Mouse (Mus musculus): ENCODE measurements around the gene Dcaf6. TPM values are rescaled to one million over a fixed set of nuclear protein-coding genes. Genes with fewer than 3 reads are reported as not detected.

The Dcaf6 gene
- total and polyA plus RNA-seq, 3 experiments: 8.2 to 17.1 TPM; not detected in 1

DNA sequence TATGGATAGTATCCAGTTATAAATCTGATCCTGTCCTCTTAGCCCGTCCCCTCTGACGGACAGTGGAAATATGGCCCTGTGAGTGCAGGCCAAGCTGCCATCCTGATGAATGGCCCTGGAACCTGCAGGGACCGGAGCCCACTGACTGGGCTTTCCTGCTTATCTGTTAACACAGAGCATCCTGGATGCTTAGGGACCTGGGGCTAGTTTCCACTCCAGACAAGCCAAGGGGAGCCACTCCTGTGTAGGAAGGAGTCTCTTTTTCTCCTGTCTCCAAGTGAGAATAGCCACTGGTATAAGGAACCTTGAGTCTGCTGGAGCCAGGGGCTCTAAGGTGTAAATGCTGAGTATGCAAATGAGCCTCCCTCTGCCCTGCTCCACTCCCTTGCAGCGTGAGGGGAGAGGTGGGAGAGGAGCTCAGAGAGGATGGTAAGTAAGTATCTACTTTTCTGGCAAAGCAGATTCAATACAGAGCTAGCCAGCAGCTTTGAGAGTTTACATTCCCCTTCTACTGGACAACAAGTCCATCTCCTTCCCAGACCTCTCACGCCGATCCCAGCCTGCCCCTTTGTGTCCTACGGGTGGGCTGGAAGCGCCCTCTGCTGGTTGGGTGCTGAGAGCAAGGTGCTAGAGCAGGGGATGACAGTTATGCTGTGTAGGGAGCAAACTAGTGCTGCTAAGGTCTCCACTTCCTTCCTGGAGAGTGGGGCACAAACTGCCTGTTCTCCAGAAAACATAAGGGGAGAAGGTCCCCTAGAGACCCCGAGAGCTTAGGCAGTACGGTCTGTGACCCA is 139.9 kb downstream of the Dcaf6 start:
- Histone ChIP-seq H3K36me3 (ENCODE audit: control insufficient read depth in 1 of 2, insufficient read depth in 2 of 2, low read length in 2 of 2) (no peaks in the 10 kb centered on the region; a peak in 1 of 4 replicates), H3K9me3 (replicated peaks; ENCODE audit: insufficient read depth, low read length) (no peaks in the 10 kb centered on the region), H3K27ac (ENCODE audit: control insufficient read depth, low read depth, low read length) (no peak overlapping the region), H3K4me3 (ENCODE audit: control insufficient read depth in 1 of 2, insufficient read depth in 1 of 2, low read depth in 2 of 2, low read length in 2 of 2) (peak overlapping the region; percentile 49 to 53), H3K27me3 (ENCODE audit: control insufficient read depth in 1 of 2, insufficient read depth in 2 of 2, low read length in 2 of 2) (no peaks in the 10 kb centered on the region), H3K4me1 (ENCODE audit: control insufficient read depth in 1 of 2, insufficient read depth in 2 of 2, low read length in 2 of 2) (peaks cover 2 to 12% of the 10 kb centered on the region in 2 experiments; a peak in 2 of 4 replicates), H3K9ac (ENCODE audit: control insufficient read depth, low read depth, low read length, poor library complexity, severe bottlenecking) (no peak overlapping the region), H3K79me2 (ENCODE audit: control insufficient read depth, insufficient read depth, low read length, poor library complexity) (no peaks in the 10 kb centered on the region)
- peak; percentile 79 for DNase-seq (ENCODE audit: low read depth, low spot score)
- TF ChIP-seq SMC3 (IDR thresholded peaks at IDR 0.05; ENCODE audit: low read depth, low read length): peak; percentile 68
- no peak for TF ChIP-seq EP300 (IDR thresholded peaks at IDR 0.05; ENCODE audit: low read depth in 1 of 2, low read length in 2 of 2)
- peak; percentile 75 to 85 (median 80) for TF ChIP-seq CTCF (IDR thresholded peaks at IDR 0.05 in 2 of 3, conservative IDR thresholded peaks at IDR 0.05 in 1 of 3; ENCODE audit: control insufficient read depth in 1 of 3, insufficient read depth in 1 of 3, low read depth in 2 of 3, low read length in 3 of 3, poor library complexity in 1 of 3, severe bottlenecking in 1 of 3)
- TF ChIP-seq RAD21 (IDR thresholded peaks at IDR 0.05; ENCODE audit: low read depth, low read length): peak; percentile 66
- no peak for TF ChIP-seq TAL1 (IDR thresholded peaks at IDR 0.05; ENCODE audit: low read length)
- no peak for TF ChIP-seq ETS1 (IDR thresholded peaks at IDR 0.05; ENCODE audit: low read depth, low read length)
- peak; percentile 39; the same call in 1 of the 2 replicates for TF ChIP-seq ZC3H11A (IDR thresholded peaks at IDR 0.05; ENCODE audit: low read depth, low read length)

DNA sequence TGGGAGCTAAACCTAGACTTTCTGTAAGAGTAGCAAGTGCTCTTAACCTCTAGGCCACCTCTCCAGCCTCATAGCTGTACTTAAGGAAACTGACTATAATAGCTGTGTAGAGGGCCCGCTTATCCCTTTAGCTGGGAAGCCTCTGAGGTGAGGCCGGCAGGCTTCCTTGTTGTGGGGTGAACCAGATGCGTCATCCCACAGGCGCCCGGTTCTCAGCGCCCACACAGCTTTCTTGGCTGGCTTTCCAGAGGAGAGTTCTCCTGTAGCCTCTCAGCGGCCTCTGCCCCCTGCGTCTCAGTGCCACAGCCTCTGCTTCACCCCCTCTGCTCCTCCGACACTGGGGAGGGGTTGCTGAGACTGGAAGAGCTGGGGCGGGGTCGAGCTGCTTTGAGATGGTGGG is 143.9 kb downstream of the Dcaf6 start:
- Histone ChIP-seq H3K36me3 (ENCODE audit: control insufficient read depth in 1 of 2, insufficient read depth in 2 of 2, low read length in 2 of 2) (no peaks in the 10 kb centered on the region), H3K4me1 (ENCODE audit: control insufficient read depth in 1 of 2, insufficient read depth in 2 of 2, low read length in 2 of 2) (peaks cover 0 to 5% of the 10 kb centered on the region in 2 experiments; a peak in 2 of 4 replicates), H3K9ac (ENCODE audit: control insufficient read depth, low read depth, low read length, poor library complexity, severe bottlenecking) (no peak overlapping the region), H3K9me3 (replicated peaks; ENCODE audit: insufficient read depth, low read length) (no peaks in the 10 kb centered on the region), H3K27ac (ENCODE audit: control insufficient read depth, low read depth, low read length) (no peak overlapping the region), H3K79me2 (ENCODE audit: control insufficient read depth, insufficient read depth, low read length, poor library complexity) (no peaks in the 10 kb centered on the region), H3K4me3 (ENCODE audit: control insufficient read depth in 1 of 2, insufficient read depth in 1 of 2, low read depth in 2 of 2, low read length in 2 of 2) (no peak overlapping the region), H3K27me3 (ENCODE audit: control insufficient read depth in 1 of 2, insufficient read depth in 2 of 2, low read length in 2 of 2) (no peaks in the 10 kb centered on the region)
- DNase-seq (ENCODE audit: low read depth, low spot score): no peak
- TF ChIP-seq NRF1 (IDR thresholded peaks at IDR 0.05; ENCODE audit: insufficient read depth, low read depth, low read length, poor library complexity, severe bottlenecking) (no peak), POLR2A (IDR thresholded peaks at IDR 0.05; ENCODE audit: control insufficient read depth in 1 of 2, insufficient read depth in 1 of 2, low read depth in 1 of 2, low read length in 2 of 2, poor library complexity in 1 of 2) (no peak), USF1 (IDR thresholded peaks at IDR 0.05; ENCODE audit: low read depth, low read length) (no peak), ZC3H11A (IDR thresholded peaks at IDR 0.05; ENCODE audit: low read depth, low read length) (no peak), ETS1 (IDR thresholded peaks at IDR 0.05; ENCODE audit: low read depth, low read length) (no peak), ZNF384 (IDR thresholded peaks at IDR 0.05; ENCODE audit: low read depth, low read length) (no peak), NELFE (IDR thresholded peaks at IDR 0.05; ENCODE audit: low read depth, low read length) (no peak), UBTF (IDR thresholded peaks at IDR 0.05; ENCODE audit: borderline replicate concordance, insufficient read depth, low read depth, low read length) (no peak), POLR2AphosphoS5 (IDR thresholded peaks at IDR 0.05; ENCODE audit: borderline replicate concordance, low read depth, low read length) (no peak), ELF1 (IDR thresholded peaks at IDR 0.05; ENCODE audit: low read depth, low read length) (no peak), RAD21 (IDR thresholded peaks at IDR 0.05; ENCODE audit: low read depth, low read length) (no peak), MYC (IDR thresholded peaks at IDR 0.05; ENCODE audit: low read depth, low read length) (no peak), MEF2A (IDR thresholded peaks at IDR 0.05; ENCODE audit: extremely low read depth, insufficient replicate concordance, low read depth, low read length, poor library complexity, severe bottlenecking) (no peak), GABPA (IDR thresholded peaks at IDR 0.05; ENCODE audit: low read depth, low read length) (no peak), CHD2 (IDR thresholded peaks at IDR 0.05; ENCODE audit: low read length) (no peak), ZMIZ1 (IDR thresholded peaks at IDR 0.05; ENCODE audit: low read depth, low read length) (no peak), SMC3 (IDR thresholded peaks at IDR 0.05; ENCODE audit: low read depth, low read length) (no peak), CHD1 (IDR thresholded peaks at IDR 0.05; ENCODE audit: low read depth, low read length) (no peak), TCF12 (IDR thresholded peaks at IDR 0.05; ENCODE audit: low read depth, low read length) (no peak), USF2 (IDR thresholded peaks at IDR 0.05; ENCODE audit: borderline replicate concordance in 1 of 2, insufficient read depth in 1 of 2, low read depth in 1 of 2, low read length in 2 of 2) (no peak)
